Mouse (Mus musculus) MEL (cell line): ENCODE measurements around the gene Grm7.

Source experiments
- CHD1 ChIP-seq: IDR thresholded peaks from 2 replicates; pipeline ENCODE4 v1.6.1; 2012; ENCODE audit warnings: low read depth, mild to moderate bottlenecking, inconsistent platforms, low read length, improper control_type of control experiment
- EP300 ChIP-seq, 2 experiments: IDR thresholded peaks; 2 replicates each; pipeline ENCODE4 v1.6.1; 2011; ENCODE audit warnings: improper control_type of control experiment in 2 of 2, low read length in 2 of 2, low read depth in 1 of 2, mild to moderate bottlenecking in 1 of 2

GRCm38 (mm10) chr6:111221083-111221729 is 575.8 kb downstream of the Grm7 start:
- TF ChIP-seq EP300 (IDR thresholded peaks at IDR 0.05; ENCODE audit: low read depth in 1 of 2, low read length in 2 of 2) (no peak), CHD1 (no peak)
